Comparison of ENCODE assay signal across 22 mouse cellular contexts in the genomic region with DNA sequence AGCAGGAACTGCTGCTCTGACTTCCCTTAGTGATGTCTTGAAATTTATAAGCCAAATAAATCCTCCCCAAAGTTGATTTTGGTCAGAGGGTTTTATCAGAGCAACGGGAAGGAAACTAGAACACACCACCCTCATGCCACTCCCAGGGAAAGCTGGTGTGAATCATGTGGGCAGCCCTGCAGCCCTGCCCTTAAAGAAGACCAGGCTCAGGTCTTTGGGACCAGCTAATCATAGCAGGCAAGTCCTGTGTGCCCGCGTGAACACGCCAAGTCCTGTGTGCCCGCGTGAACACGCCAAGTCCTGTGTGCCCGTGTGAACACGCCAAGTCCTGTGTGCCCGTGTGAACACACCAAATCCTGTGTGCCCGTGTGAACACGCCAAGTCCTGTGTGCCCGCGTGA. TPM values are rescaled to one million over a fixed set of nuclear protein-coding genes. Genes with fewer than 3 reads are reported as not detected.
DNase-seq lines count a peak whose midpoint lies in the region; ATAC-seq and TF ChIP-seq lines count a peak whose summit lies in the region.
"Had no signal": no experiment of that assay in that cellular context is flagged by ENCODE, and none has a peak within 500 bp of the region (broad histone marks: within the 10 kb centered on the region; RNA-seq: fewer than 3 reads in every experiment).

No protein-coding gene starts in this region.

- H3K9ac ChIP-seq in forebrain, embryonic 11.5 days (ENCODE audit: low read length) = no peak overlapping the region
- no peak overlapping the region for H3K9ac ChIP-seq in forebrain, embryonic 15.5 days (replicated peaks)
- H3K9ac ChIP-seq in liver, adult 2 months (ENCODE audit: low read depth, low read length) = peak overlapping the region; percentile 38; the same call in 1 of the 2 replicates

- H3K4me3 ChIP-seq in forebrain, embryonic 11.5 days (ENCODE audit: low read depth, low read length) = no peak overlapping the region
- H3K4me3 ChIP-seq in forebrain, embryonic 15.5 days = no peak overlapping the region
- H3K4me3 ChIP-seq in kidney, adult 2 months (ENCODE audit: insufficient read depth, low read depth, low read length) = no peak overlapping the region
- H3K4me3 ChIP-seq in liver, adult 2 months (ENCODE audit: insufficient read depth, low read depth, low read length) = peak overlapping the region; percentile 32; the same call in 1 of the 2 replicates

- no peaks in the 10 kb centered on the region; the same call in 1 of the 2 replicates for H3K27me3 ChIP-seq in forebrain, embryonic 11.5 days (ENCODE audit: control insufficient read depth, insufficient read depth, low read length)
- H3K27me3 ChIP-seq in forebrain, embryonic 15.5 days = no peaks in the 10 kb centered on the region
- H3K27me3 ChIP-seq in kidney, adult 2 months (replicated peaks; ENCODE audit: control insufficient read depth, insufficient read depth, low read length) = 0 out of 2 replicates have a peak, but pooled peaks cover 1% of the 10 kb centered on the region
- H3K27me3 ChIP-seq in liver, adult 2 months (ENCODE audit: control insufficient read depth, insufficient read depth, low read length) = no peaks in the 10 kb centered on the region

- no peaks in the 10 kb centered on the region for H3K9me3 ChIP-seq in forebrain, embryonic 11.5 days (ENCODE audit: control insufficient read depth, low read length)
- H3K9me3 ChIP-seq in forebrain, embryonic 15.5 days = no peaks in the 10 kb centered on the region

- peaks cover 8% of the 10 kb centered on the region; the same call in 1 of the 2 replicates for H3K4me1 ChIP-seq in forebrain, embryonic 11.5 days (replicated peaks; ENCODE audit: control insufficient read depth, insufficient read depth, low read length)
- peaks cover 25% of the 10 kb centered on the region for H3K4me1 ChIP-seq in forebrain, embryonic 15.5 days
- H3K4me1 ChIP-seq in kidney, adult 2 months (ENCODE audit: control insufficient read depth, insufficient read depth, low read length) = no peaks in the 10 kb centered on the region
- H3K4me1 ChIP-seq in liver, adult 2 months (ENCODE audit: control insufficient read depth, insufficient read depth, low read length) = peaks cover 19% of the 10 kb centered on the region

- H3K36me3 ChIP-seq in forebrain, embryonic 11.5 days (ENCODE audit: control insufficient read depth, insufficient read depth, low read length) = no peaks in the 10 kb centered on the region
- peaks cover 17% of the 10 kb centered on the region; the same call in 1 of the 2 replicates for H3K36me3 ChIP-seq in forebrain, embryonic 15.5 days
- H3K36me3 ChIP-seq in kidney, adult 2 months (ENCODE audit: control insufficient read depth, insufficient read depth, low read length) = no peaks in the 10 kb centered on the region
- peaks cover 4% of the 10 kb centered on the region; the same call in 1 of the 2 replicates for H3K36me3 ChIP-seq in liver, adult 2 months (ENCODE audit: control insufficient read depth, insufficient read depth, low read length)
- H3K36me3 ChIP-seq: G1E had no signal

- ATAC-seq in forebrain, embryonic 11.5 days (replicated peaks; ENCODE audit: low FRiP score) = no peak
- no peak for ATAC-seq in forebrain, embryonic 15.5 days (replicated peaks)
- ATAC-seq: activated CD4-positive, CD25-positive, alpha-beta regulatory T cell, adult 4 months; CD4-positive, CD25-positive, alpha-beta regulatory T cell, adult 4 months; Patski had no signal

- peak; percentile 50 for DNase-seq in forebrain, embryonic 11.5 days (ENCODE audit: low spot score)
- peak; percentile 55 for DNase-seq in heart, adult 11 months
- no peak for DNase-seq in heart, postnatal 36 days
- DNase-seq in kidney, adult 2 months = no peak
- no peak for DNase-seq in kidney, postnatal 14 days
- DNase-seq in liver, adult 2 months (ENCODE audit: extremely low read depth, low read depth, low spot score) = peak; percentile 50
- DNase-seq in liver = no peak
- DNase-seq: adrenal gland, adult 2 months; adrenal gland, adult 8-10 months; adrenal gland, postnatal 10 days; adrenal gland, postnatal 14 days; adrenal gland, postnatal 25 days; adrenal gland, postnatal 36 days; B cell, adult 2 months; cerebellum, adult 11 months; cerebellum, adult 11-12 months had no signal

- TF ChIP-seq CTCF in kidney, adult 2 months (conservative IDR thresholded peaks at IDR 0.05; ENCODE audit: insufficient read depth, insufficient read length, low read depth, low read length) = no peak
- no peak for TF ChIP-seq CTCF in liver, adult 2 months (IDR thresholded peaks at IDR 0.05; ENCODE audit: low read depth, low read length)

- no peak overlapping the region for H3K4me2 ChIP-seq in forebrain, embryonic 11.5 days (ENCODE audit: low read depth, low read length, severe bottlenecking)
- no peak overlapping the region for H3K4me2 ChIP-seq in forebrain, embryonic 15.5 days (replicated peaks)

- H3K79me2 ChIP-seq in liver, adult 2 months (ENCODE audit: control insufficient read depth, insufficient read depth, low read length) = peaks cover 7% of the 10 kb centered on the region; the same call in 1 of the 2 replicates

- no peak overlapping the region for H3K27ac ChIP-seq in forebrain, embryonic 11.5 days (ENCODE audit: low read depth, low read length)
- no peak overlapping the region for H3K27ac ChIP-seq in forebrain, embryonic 15.5 days (replicated peaks)
- peak overlapping the region; percentile 2; the same call in 1 of the 2 replicates for H3K27ac ChIP-seq in kidney, adult 2 months (ENCODE audit: insufficient read depth, low read depth, low read length)
- H3K27ac ChIP-seq in liver, adult 2 months (replicated peaks; ENCODE audit: insufficient read depth, low read depth, low read length) = peak overlapping the region; percentile 97

- 98% methylated on average over 14 of the region's 14 CpGs for WGBS in forebrain, embryonic 11.5 days
- WGBS in forebrain, embryonic 15.5 days = 98% methylated on average over 14 of the region's 14 CpGs
- WGBS in kidney, adult 2 months = 94% methylated on average over 14 of the region's 14 CpGs
- 86% methylated on average over 14 of the region's 14 CpGs for WGBS in liver, adult 2 months

- intact Hi-C loops in heart, postnatal 36 days (cut with DNase I) = no loop called here

- TF ChIP-seq POLR2A in kidney, adult 2 months (IDR thresholded peaks at IDR 0.05; ENCODE audit: low read depth, low read length) = no peak
- TF ChIP-seq POLR2A in liver, adult 2 months (IDR thresholded peaks at IDR 0.05; ENCODE audit: extremely low read depth, insufficient read depth, low read length) = no peak

RNA-seq across cellular contexts. Expression of gene Sptbn2, which starts 5.8 kb away (rescaled TPM):
- 15.2 and 16.7 TPM in 2 replicates for polyA plus RNA-seq in forebrain, embryonic 11.5 days (2014; fragmentation: Nextera tagmentation; extraction: Ambion mirVana)
- polyA plus RNA-seq in forebrain, embryonic 15.5 days (2015; fragmentation: Nextera tagmentation; extraction: Ambion mirVana) = 30.2 and 31.9 TPM in 2 replicates
- total RNA-seq in heart, postnatal 36 days (2021) = under 1 TPM; 0.19 to 0.22 TPM
- 11.0 and 12.0 TPM in 2 replicates for polyA plus RNA-seq in kidney, adult 2 months (2012; rRNA removed)
- total RNA-seq in liver, adult 2 months (2014; rRNA removed) = 36.7 and 41.3 TPM in 2 replicates
- 11.7 and 12.9 TPM in 2 replicates for polyA plus RNA-seq in liver, adult 2 months (2012; rRNA removed)

RNA-seq across cellular contexts. Expression of gene Gm960, which starts 18.3 kb away (rescaled TPM):
- 4.6 and 4.9 TPM in 2 replicates for polyA plus RNA-seq in forebrain, embryonic 11.5 days (2014; fragmentation: Nextera tagmentation; extraction: Ambion mirVana)
- polyA plus RNA-seq in forebrain, embryonic 15.5 days (2015; fragmentation: Nextera tagmentation; extraction: Ambion mirVana) = 6.6 and 8.8 TPM in 2 replicates
- total RNA-seq in heart, postnatal 36 days (2021) = not detected
- polyA plus RNA-seq in kidney, adult 2 months (2012; rRNA removed) = 1.1 TPM in 2 replicates
- 0.09 and 0.40 TPM in 2 replicates for total RNA-seq in liver, adult 2 months (2014; rRNA removed)
- 0.34 and 0.61 TPM in 2 replicates for polyA plus RNA-seq in liver, adult 2 months (2012; rRNA removed)
- total RNA-seq: adrenal gland, adult 18-20 months; adrenal gland, postnatal 14 days; adrenal gland, postnatal 25 days had no signal
- polyA plus RNA-seq: activated CD4-positive, CD25-positive, alpha-beta regulatory T cell, adult 4 months; CD4-positive, CD25-positive, alpha-beta regulatory T cell, adult 4 months; G1E had no signal

RNA-seq across cellular contexts. Expression of gene Rbm4b, which starts 39.5 kb away (rescaled TPM):
- polyA plus RNA-seq in forebrain, embryonic 11.5 days (2014; fragmentation: Nextera tagmentation; extraction: Ambion mirVana) = 136 and 139 TPM in 2 replicates
- polyA plus RNA-seq in forebrain, embryonic 15.5 days (2015; fragmentation: Nextera tagmentation; extraction: Ambion mirVana) = 184 and 193 TPM in 2 replicates
- total RNA-seq in heart, postnatal 36 days (2021) = 1 to 10 TPM; 5.9 to 7.0 TPM
- 12.8 TPM in 2 replicates for polyA plus RNA-seq in kidney, adult 2 months (2012; rRNA removed)
- total RNA-seq in liver, adult 2 months (2014; rRNA removed) = 19.9 and 20.3 TPM in 2 replicates
- 6.8 and 7.9 TPM in 2 replicates for polyA plus RNA-seq in liver, adult 2 months (2012; rRNA removed)

Comparison
In these comparisons a context has a peak if more than half of its experiments do, and no peak if none do; other contexts are left out.
1. DNase-seq: peak in forebrain, embryonic 11.5 days (single experiment), heart, adult 11 months (single experiment) and liver, adult 2 months (single experiment); none in heart, postnatal 36 days (0 of 2), kidney, adult 2 months (single experiment), kidney, postnatal 14 days (single experiment) and liver (single experiment).
2. H3K27ac ChIP-seq: peak in kidney, adult 2 months (single experiment) and liver, adult 2 months (single experiment); none in forebrain, embryonic 11.5 days (single experiment) and forebrain, embryonic 15.5 days (single experiment).